Mouse (Mus musculus): ENCODE results near the gene Ulk4.

- TF ChIP-seq CTCF (IDR thresholded peaks at IDR 0.05): no peak
- TF ChIP-seq EP300 (IDR thresholded peaks at IDR 0.05): no peak
Measured at GRCm38 (mm10) chr9:121062671-121063070, 214.3 kb downstream of the Ulk4 start.

Measured in lung, postnatal 0 days (tissue).